Mouse (Mus musculus) thymus, postnatal 14 days (tissue): ENCODE measurements at regions not wholly inside any gene's neighbourhood (a gene's known extent, or its start where the extent isn't known, plus 50 kb on each side); places are given as distances from the start of the nearest gene placed in this dataset.
"Not testable (repeated sequence)": the region's sequence is repeated elsewhere in the genome, so short reads cannot be mapped to it uniquely, and the experiment has no call there.

Source experiments
- DNase-seq: peaks from one replicate; pipeline ENCODE4 v3.0.0; 2021

GRCm38 (mm10) chr17:50407249-50407990, 101.8 kb upstream of the Plcl2 start:
- DNase-seq: no peak

GRCm38 (mm10) chr17:50408581-50408980, 100.6 kb upstream of the Plcl2 start:
- no peak for DNase-seq

- no peak for DNase-seq
Measured at GRCm38 (mm10) chr17:50409271-50409670, 99.9 kb upstream of the Plcl2 start.

- DNase-seq: no peak
Measured at GRCm38 (mm10) chr17:50409895-50410294, 99.3 kb upstream of the Plcl2 start.

GRCm38 (mm10) chr17:50410296-50410695, 98.9 kb upstream of the Plcl2 start:
- no peak for DNase-seq

- DNase-seq: no peak
Measured at GRCm38 (mm10) chr17:50412446-50412845, 96.8 kb upstream of the Plcl2 start.

GRCm38 (mm10) chr17:50413916-50414315, 95.3 kb upstream of the Plcl2 start:
- DNase-seq: no peak

- DNase-seq: peak; percentile 22
Measured at GRCm38 (mm10) chr17:50415331-50416005, 93.7 kb upstream of the Plcl2 start.

GRCm38 (mm10) chr17:50416119-50416518, 93.1 kb upstream of the Plcl2 start:
- DNase-seq: peak; percentile 37

GRCm38 (mm10) chr17:50416538-50417113, 92.6 kb upstream of the Plcl2 start:
- no peak for DNase-seq

GRCm38 (mm10) chr17:50418863-50419383, 90.3 kb upstream of the Plcl2 start:
- DNase-seq: peak; percentile 66

GRCm38 (mm10) chr17:50419551-50419950, 89.7 kb upstream of the Plcl2 start:
- not testable (repeated sequence) for DNase-seq

GRCm38 (mm10) chr17:50419966-50420365, 89.2 kb upstream of the Plcl2 start:
- DNase-seq: peak; percentile 20

- no peak for DNase-seq
Measured at GRCm38 (mm10) chr17:50420690-50421089, 88.5 kb upstream of the Plcl2 start.

- no peak for DNase-seq
Measured at GRCm38 (mm10) chr17:50421476-50421875, 87.7 kb upstream of the Plcl2 start.

GRCm38 (mm10) chr17:50425110-50425509, 84.1 kb upstream of the Plcl2 start:
- no peak for DNase-seq

GRCm38 (mm10) chr17:50425531-50425930, 83.7 kb upstream of the Plcl2 start:
- DNase-seq: no peak

- DNase-seq: peak; percentile 39
Measured at GRCm38 (mm10) chr17:50426146-50426545, 83.1 kb upstream of the Plcl2 start.

GRCm38 (mm10) chr17:50427331-50428003, 81.7 kb upstream of the Plcl2 start:
- no peak for DNase-seq

GRCm38 (mm10) chr17:50428004-50428560, 81.1 kb upstream of the Plcl2 start:
- DNase-seq: no peak

- DNase-seq: no peak
Measured at GRCm38 (mm10) chr17:50432559-50432958, 76.6 kb upstream of the Plcl2 start.

GRCm38 (mm10) chr17:50438960-50439359, 70.2 kb upstream of the Plcl2 start:
- no peak for DNase-seq

GRCm38 (mm10) chr17:50439365-50439764, 69.8 kb upstream of the Plcl2 start:
- no peak for DNase-seq
